Mouse (Mus musculus): ENCODE measurements at regions not wholly inside any gene's neighbourhood (a gene's known extent, or its start where the extent isn't known, plus 50 kb on each side); places are given as distances from the start of the nearest gene placed in this dataset.

DNA sequence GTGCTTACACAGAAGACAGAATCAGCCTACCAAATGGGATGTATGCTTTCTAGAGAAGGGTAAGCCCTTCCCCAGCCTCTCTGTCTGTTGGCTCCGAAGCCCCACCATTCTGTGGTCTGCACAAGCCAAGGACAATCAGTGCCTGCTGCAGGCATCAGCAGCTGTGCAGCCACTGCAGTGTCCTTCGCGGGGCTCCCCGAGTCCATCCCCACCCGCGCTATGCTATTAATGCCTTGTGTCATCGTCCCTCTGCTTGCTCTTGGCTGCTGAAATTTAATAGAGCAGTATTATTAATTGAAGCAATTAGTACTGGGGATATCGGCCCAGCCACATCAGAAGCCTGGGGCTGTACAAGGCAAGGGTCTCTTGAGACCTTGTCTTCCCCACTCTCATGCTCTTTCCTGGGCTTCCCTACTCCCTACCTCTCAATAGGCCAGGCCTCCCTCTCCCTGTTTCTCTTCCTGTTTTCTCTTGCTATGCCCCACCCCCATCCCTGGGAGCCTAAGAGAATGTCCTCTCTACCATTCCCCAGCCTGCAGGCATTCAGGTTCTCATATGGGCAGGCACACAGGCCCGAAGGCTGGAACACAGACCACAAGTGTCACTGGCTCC, 65.4 kb upstream of the Calm2 start:
- no peak overlapping the region for H3K4me3 ChIP-seq (replicated peaks; ENCODE audit: control insufficient read depth, low read depth, low read length)
- WGBS = 86% methylated on average over 9 of the region's 9 CpGs
- H3K27ac ChIP-seq (ENCODE audit: control insufficient read depth, insufficient read depth, low read depth, low read length, poor library complexity) = no peak overlapping the region
- TF ChIP-seq CTCF (IDR thresholded peaks at IDR 0.05; ENCODE audit: control insufficient read depth, insufficient read depth, low read length) = no peak
- no peak for TF ChIP-seq POLR2A (IDR thresholded peaks at IDR 0.05; ENCODE audit: borderline replicate concordance, control insufficient read depth, low read depth, low read length)
- H3K4me1 ChIP-seq (ENCODE audit: control insufficient read depth, insufficient read depth, low read length) = peaks cover 2% of the 10 kb centered on the region; the same call in 1 of the 2 replicates

DNA sequence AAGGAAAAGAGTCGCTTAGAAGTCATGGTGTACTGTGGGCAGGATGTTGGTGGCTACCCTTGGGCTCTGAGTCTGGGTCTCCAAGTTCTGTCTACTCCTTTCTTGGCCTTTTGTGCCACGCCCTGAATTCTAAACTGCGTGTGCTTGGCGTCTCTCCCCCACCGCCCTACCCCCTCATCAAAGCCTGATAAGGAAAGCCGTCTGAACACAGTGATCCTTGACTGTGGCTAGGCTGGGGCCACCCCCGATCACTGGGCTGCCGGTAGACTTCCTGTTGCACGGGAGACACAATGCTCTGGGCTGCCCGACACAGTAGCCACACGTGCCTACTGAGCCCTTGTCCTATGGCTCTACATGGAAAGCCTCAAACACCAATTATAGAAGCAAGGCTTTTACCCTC, 67.1 kb upstream of the Calm2 start:
- Histone ChIP-seq H3K4me1 (ENCODE audit: control insufficient read depth, insufficient read depth, low read length) (peaks cover 2% of the 10 kb centered on the region; the same call in 1 of the 2 replicates), H3K4me3 (replicated peaks; ENCODE audit: control insufficient read depth, low read depth, low read length) (no peak overlapping the region), H3K27ac (ENCODE audit: control insufficient read depth, insufficient read depth, low read depth, low read length, poor library complexity) (no peak overlapping the region)
- 6% methylated on average over 11 of the region's 11 CpGs for WGBS
- TF ChIP-seq POLR2A (IDR thresholded peaks at IDR 0.05; ENCODE audit: borderline replicate concordance, control insufficient read depth, low read depth, low read length) (no peak), CTCF (IDR thresholded peaks at IDR 0.05; ENCODE audit: control insufficient read depth, insufficient read depth, low read length) (no peak)

GRCm38 (mm10) chr17:87514366-87515126, 67.8 kb upstream of the Calm2 start:
- no peak overlapping the region for H3K27ac ChIP-seq (ENCODE audit: control insufficient read depth, insufficient read depth, low read depth, low read length, poor library complexity)
- TF ChIP-seq CTCF (IDR thresholded peaks at IDR 0.05; ENCODE audit: control insufficient read depth, insufficient read depth, low read length) = no peak
- no peak for TF ChIP-seq POLR2A (IDR thresholded peaks at IDR 0.05; ENCODE audit: borderline replicate concordance, control insufficient read depth, low read depth, low read length)

GRCm38 (mm10) chr17:87517258-87517657, 70.5 kb upstream of the Calm2 start:
- peaks cover 2% of the 10 kb centered on the region; the same call in 1 of the 2 replicates for H3K4me1 ChIP-seq (ENCODE audit: control insufficient read depth, insufficient read depth, low read length)
- WGBS = 74% methylated on average over 9 of the region's 9 CpGs
- TF ChIP-seq CTCF (IDR thresholded peaks at IDR 0.05; ENCODE audit: control insufficient read depth, insufficient read depth, low read length) = no peak
- no peak for TF ChIP-seq POLR2A (IDR thresholded peaks at IDR 0.05; ENCODE audit: borderline replicate concordance, control insufficient read depth, low read depth, low read length)

More at GRCm38 (mm10) chr17:87514366-87515126, 67.8 kb upstream of the Calm2 start:
- Histone ChIP-seq H3K4me3 (replicated peaks; ENCODE audit: control insufficient read depth, low read depth, low read length) (no peak overlapping the region), H3K4me1 (ENCODE audit: control insufficient read depth, insufficient read depth, low read length) (peaks cover 2% of the 10 kb centered on the region; the same call in 1 of the 2 replicates)
- WGBS = 79% methylated on average over 6 of the region's 6 CpGs

GRCm38 (mm10) chr17:87519454-87519853, 72.7 kb upstream of the Calm2 start:
- Histone ChIP-seq H3K4me1 (ENCODE audit: control insufficient read depth, insufficient read depth, low read length) (peaks cover 2% of the 10 kb centered on the region; the same call in 1 of the 2 replicates), H3K27ac (ENCODE audit: control insufficient read depth, insufficient read depth, low read depth, low read length, poor library complexity) (no peak overlapping the region), H3K4me3 (replicated peaks; ENCODE audit: control insufficient read depth, low read depth, low read length) (no peak overlapping the region)
- TF ChIP-seq CTCF (IDR thresholded peaks at IDR 0.05; ENCODE audit: control insufficient read depth, insufficient read depth, low read length) = no peak
- no peak for TF ChIP-seq POLR2A (IDR thresholded peaks at IDR 0.05; ENCODE audit: borderline replicate concordance, control insufficient read depth, low read depth, low read length)
- WGBS = 82% methylated on average over 9 of the region's 9 CpGs

More at GRCm38 (mm10) chr17:87517258-87517657, 70.5 kb upstream of the Calm2 start:
- Histone ChIP-seq H3K4me3 (replicated peaks; ENCODE audit: control insufficient read depth, low read depth, low read length) (no peak overlapping the region), H3K27ac (ENCODE audit: control insufficient read depth, insufficient read depth, low read depth, low read length, poor library complexity) (no peak overlapping the region)

DNA sequence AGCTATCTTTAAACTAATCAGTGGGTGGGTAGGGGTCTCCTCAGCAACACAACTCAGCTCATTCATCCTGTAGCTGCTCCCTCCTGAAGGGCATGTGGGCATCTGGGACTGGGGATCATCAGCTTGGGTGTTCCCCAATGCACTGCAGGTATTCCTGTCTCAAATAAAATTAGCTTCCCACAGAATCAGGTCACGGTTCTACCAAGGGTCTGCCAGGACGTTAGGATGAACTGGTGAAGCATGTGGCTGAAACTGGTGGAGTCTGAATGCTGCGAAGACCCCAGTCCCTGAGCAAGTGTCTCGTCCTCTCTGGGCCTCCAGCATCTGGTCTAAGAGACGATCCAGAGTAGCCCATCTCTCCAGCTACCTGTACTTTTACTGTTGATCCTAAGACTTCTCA, 74.1 kb upstream of the Calm2 start:
- 83% methylated on average over 5 of the region's 5 CpGs for WGBS
- Histone ChIP-seq H3K4me3 (replicated peaks; ENCODE audit: control insufficient read depth, low read depth, low read length) (no peak overlapping the region), H3K4me1 (ENCODE audit: control insufficient read depth, insufficient read depth, low read length) (peaks cover 2% of the 10 kb centered on the region; the same call in 1 of the 2 replicates), H3K27ac (ENCODE audit: control insufficient read depth, insufficient read depth, low read depth, low read length, poor library complexity) (no peak overlapping the region)
- no peak for TF ChIP-seq POLR2A (IDR thresholded peaks at IDR 0.05; ENCODE audit: borderline replicate concordance, control insufficient read depth, low read depth, low read length)
- TF ChIP-seq CTCF (IDR thresholded peaks at IDR 0.05; ENCODE audit: control insufficient read depth, insufficient read depth, low read length) = no peak

- TF ChIP-seq POLR2A (IDR thresholded peaks at IDR 0.05; ENCODE audit: borderline replicate concordance, control insufficient read depth, low read depth, low read length) (no peak), CTCF (IDR thresholded peaks at IDR 0.05; ENCODE audit: control insufficient read depth, insufficient read depth, low read length) (no peak)
- Histone ChIP-seq H3K4me3 (replicated peaks; ENCODE audit: control insufficient read depth, low read depth, low read length) (no peak overlapping the region), H3K27ac (ENCODE audit: control insufficient read depth, insufficient read depth, low read depth, low read length, poor library complexity) (no peak overlapping the region), H3K4me1 (ENCODE audit: control insufficient read depth, insufficient read depth, low read length) (peaks cover 2% of the 10 kb centered on the region; the same call in 1 of the 2 replicates)
- 72% methylated on average over 10 of the region's 10 CpGs for WGBS
Observed at GRCm38 (mm10) chr17:87521622-87522151, 75.0 kb upstream of the Calm2 start.

GRCm38 (mm10) chr17:87522500-87523091, 75.9 kb upstream of the Calm2 start:
- no peaks in the 10 kb centered on the region for H3K4me1 ChIP-seq (ENCODE audit: control insufficient read depth, insufficient read depth, low read length)
- WGBS = 10% methylated on average over 8 of the region's 8 CpGs
- no peak overlapping the region for H3K4me3 ChIP-seq (replicated peaks; ENCODE audit: control insufficient read depth, low read depth, low read length)
- no peak overlapping the region for H3K27ac ChIP-seq (ENCODE audit: control insufficient read depth, insufficient read depth, low read depth, low read length, poor library complexity)
- no peak for TF ChIP-seq CTCF (IDR thresholded peaks at IDR 0.05; ENCODE audit: control insufficient read depth, insufficient read depth, low read length)
- TF ChIP-seq POLR2A (IDR thresholded peaks at IDR 0.05; ENCODE audit: borderline replicate concordance, control insufficient read depth, low read depth, low read length) = no peak
